Comparison of ENCODE assay signal across 18 mouse cellular contexts in genomic region chr2:172269907-172270306, GRCm38 (mm10). TPM values are rescaled to one million over a fixed set of nuclear protein-coding genes. Genes with fewer than 3 reads are reported as not detected.
DNase-seq lines count a peak whose midpoint lies in the region; ATAC-seq lines count a peak whose summit lies in the region.
"Had no signal": no experiment of that assay in that cellular context is flagged by ENCODE, and none has a peak within 500 bp of the region (broad histone marks: within the 10 kb centered on the region; RNA-seq: fewer than 3 reads in every experiment).

No protein-coding gene starts in this region.

- intact Hi-C loops in left cerebral cortex, postnatal 4 days (cut with DNase I): loop anchor here (10.0 kb wide), 1 partner anchor 45 kb away; no protein-coding TSS in a partner anchor

- H3K9me3 ChIP-seq in forebrain, embryonic 10.5 days: no peaks in the 10 kb centered on the region
- H3K9me3 ChIP-seq in hindbrain, embryonic 15.5 days: no peaks in the 10 kb centered on the region
- no peaks in the 10 kb centered on the region for H3K9me3 ChIP-seq in midbrain, embryonic 16.5 days (replicated peaks; ENCODE audit: control insufficient read depth, low read length, poor library complexity, severe bottlenecking)
- H3K9me3 ChIP-seq: embryonic facial prominence, embryonic 15.5 days had no signal

- no peak for DNase-seq in frontal cortex, postnatal 10 days (ENCODE audit: low spot score in 2 of 2)
- DNase-seq in forebrain, embryonic 10.5 days (ENCODE audit: extremely low spot score, low spot score): no peak
- DNase-seq in adrenal gland, adult (ENCODE audit: inconsistent age in 2 of 2, low spot score in 1 of 2): no peak
- no peak for DNase-seq in B cell, adult 2 months
- no peak for DNase-seq in left cerebral cortex, postnatal 4 days
- DNase-seq: cerebellum, adult 18-20 months; gastrocnemius, postnatal 36 days; kidney, adult 8-10 months; lung, embryonic 14.5 days; thymus, adult 2 months had no signal

- H3K4me3 ChIP-seq in forebrain, embryonic 10.5 days: no peak overlapping the region
- no peak overlapping the region for H3K4me3 ChIP-seq in hindbrain, embryonic 15.5 days
- no peak overlapping the region for H3K4me3 ChIP-seq in midbrain, embryonic 16.5 days (ENCODE audit: low read depth, low read length)
- H3K4me3 ChIP-seq: embryonic facial prominence, embryonic 15.5 days had no signal

- H3K9ac ChIP-seq in hindbrain, embryonic 15.5 days: no peak overlapping the region
- no peak overlapping the region for H3K9ac ChIP-seq in midbrain, embryonic 16.5 days (ENCODE audit: low read depth, low read length)
- H3K9ac ChIP-seq: embryonic facial prominence, embryonic 15.5 days; lung, embryonic 14.5 days had no signal

- peak; percentile 42; the same call in 1 of the 2 replicates for ATAC-seq in frontal cortex, adult (ENCODE audit: low TSS enrichment)
- 0 out of 2 replicates have a peak, but pooled peaks have one; percentile 12 for ATAC-seq in hindbrain, embryonic 15.5 days (ENCODE audit: low FRiP score, low read depth)
- peak; percentile 75; the same call in 1 of the 2 replicates for ATAC-seq in midbrain, embryonic 16.5 days

- H3K4me2 ChIP-seq in hindbrain, embryonic 15.5 days: no peak overlapping the region
- peak overlapping the region; percentile 13; the same call in 1 of the 2 replicates for H3K4me2 ChIP-seq in midbrain, embryonic 16.5 days (ENCODE audit: low read length)
- H3K4me2 ChIP-seq: embryonic facial prominence, embryonic 15.5 days; heart, embryonic 11.5 days; liver, embryonic 11.5 days; lung, embryonic 14.5 days had no signal

- no peaks in the 10 kb centered on the region for H3K36me3 ChIP-seq in forebrain, embryonic 10.5 days (replicated peaks)
- no peaks in the 10 kb centered on the region for H3K36me3 ChIP-seq in hindbrain, embryonic 15.5 days
- no peaks in the 10 kb centered on the region for H3K36me3 ChIP-seq in midbrain, embryonic 16.5 days (ENCODE audit: control insufficient read depth, insufficient read depth, low read length)
- H3K36me3 ChIP-seq: embryonic facial prominence, embryonic 15.5 days had no signal

- H3K27ac ChIP-seq in forebrain, embryonic 10.5 days: peak overlapping the region; percentile 48; the same call in 1 of the 2 replicates
- peak overlapping the region; percentile 62 for H3K27ac ChIP-seq in hindbrain, embryonic 15.5 days (replicated peaks)
- H3K27ac ChIP-seq in midbrain, embryonic 16.5 days (ENCODE audit: low read length): peak overlapping the region; percentile 77

- H3K27me3 ChIP-seq in forebrain, embryonic 10.5 days (ENCODE audit: poor library complexity, severe bottlenecking): peaks cover 5% of the 10 kb centered on the region; the same call in 1 of the 2 replicates
- H3K27me3 ChIP-seq in hindbrain, embryonic 15.5 days: no peaks in the 10 kb centered on the region
- no peaks in the 10 kb centered on the region for H3K27me3 ChIP-seq in midbrain, embryonic 16.5 days (ENCODE audit: control insufficient read depth, insufficient read depth, low read depth, low read length)
- H3K27me3 ChIP-seq: embryonic facial prominence, embryonic 15.5 days had no signal

- 88% methylated on average over 11 of the region's 11 CpGs for WGBS in forebrain, embryonic 10.5 days
- WGBS in hindbrain, embryonic 15.5 days: 69% methylated on average over 11 of the region's 11 CpGs
- 64% methylated on average over 11 of the region's 11 CpGs for WGBS in midbrain, embryonic 16.5 days

- H3K4me1 ChIP-seq in forebrain, embryonic 10.5 days: peaks cover 29% of the 10 kb centered on the region
- H3K4me1 ChIP-seq in hindbrain, embryonic 15.5 days (replicated peaks): peaks cover 19% of the 10 kb centered on the region
- H3K4me1 ChIP-seq in midbrain, embryonic 16.5 days (ENCODE audit: control insufficient read depth, insufficient read depth, low read length): peaks cover 16% of the 10 kb centered on the region

RNA-seq across cellular contexts. Expression of gene Mc3r, which starts 21.6 kb away (rescaled TPM):
- 0.10 TPM in 1 of 2 replicates, not detected in the other for polyA plus RNA-seq in forebrain, embryonic 10.5 days (2016; fragmentation: Nextera tagmentation; extraction: Ambion mirVana)
- 0.08 and 0.21 TPM in 2 replicates for polyA plus RNA-seq in hindbrain, embryonic 15.5 days (2015; fragmentation: Nextera tagmentation; extraction: Ambion mirVana)
- 0.64 and 0.73 TPM in 2 replicates for polyA plus RNA-seq in midbrain, embryonic 16.5 days (2015; fragmentation: Nextera tagmentation; extraction: Ambion mirVana)
- total RNA-seq in left cerebral cortex, postnatal 4 days (2021): under 1 TPM; 0.18 TPM
- total RNA-seq: adrenal gland, adult 18-20 months; common myeloid progenitor, adult 5-6 weeks; gastrocnemius, postnatal 36 days had no signal
- polyA plus RNA-seq: embryonic facial prominence, embryonic 15.5 days; lung, embryonic 14.5 days; thymus, adult 2 months had no signal

Comparison
In these comparisons a context has a peak if more than half of its experiments do, and no peak if none do; other contexts are left out.
1. ATAC-seq: peak in every context shown above with its lines; median percentile 75 in midbrain, embryonic 16.5 days; 42 in frontal cortex, adult; 12 in hindbrain, embryonic 15.5 days.